Mouse (Mus musculus) forebrain, embryonic 12.5 days (tissue): Measurements from ENCODE around the gene Phactr1. TPM values are rescaled to one million over a fixed set of nuclear protein-coding genes. Genes with fewer than 3 reads are reported as not detected.

Source experiments
- ATAC-seq: fragments of 200-750 bp; cut with Nextera tagmentation; 2 replicates; pipeline ENCODE4 v1.8.0; 2017; ENCODE audit warnings: moderate TSS enrichment; ENCODE audit not compliant: low FRiP score
- H3K27ac ChIP-seq: fragments of 300-500 bp; sonication (generic); 2 replicates; pipeline ENCODE4 v1.5.1; 2016; ENCODE audit warnings: mild to moderate bottlenecking
- H3K27me3 ChIP-seq: fragments of 300-500 bp; sonication (generic); 2 replicates; pipeline ENCODE4 v1.6.1; 2016; ENCODE audit warnings: mild to moderate bottlenecking
- H3K36me3 ChIP-seq: fragments of 300-500 bp; sonication (generic); replicated peaks from 2 replicates; pipeline ENCODE4 v1.6.1; 2016; ENCODE audit warnings: mild to moderate bottlenecking
- H3K4me1 ChIP-seq: fragments of 300-500 bp; sonication (generic); 2 replicates; pipeline ENCODE4 v1.6.1; 2016
- H3K4me2 ChIP-seq: fragments of 300-500 bp; sonication (generic); 2 replicates; pipeline ENCODE4 v1.6.1; 2016; ENCODE audit warnings: mild to moderate bottlenecking, moderate library complexity
- H3K4me3 ChIP-seq: fragments of 300-500 bp; sonication (generic); replicated peaks from 2 replicates; pipeline ENCODE4 v1.5.1; 2016; ENCODE audit warnings: mild to moderate bottlenecking
- H3K9ac ChIP-seq: fragments of 300-500 bp; sonication (generic); 2 replicates; pipeline ENCODE4 v1.6.1; 2016; ENCODE audit warnings: mild to moderate bottlenecking
- H3K9me3 ChIP-seq: fragments of 300-500 bp; sonication (generic); 2 replicates; pipeline ENCODE4 v1.6.1; 2016
- WGBS: fragments of 180-500 bp; shearing (Covaris S2); methylation state at CpG from one replicate; pipeline ENCODE4 v1.1.7; 2016; 5-methylcytosine and 5-hydroxymethylcytosine counted together
- polyA plus RNA-seq: library from polyadenylated mRNA; unstranded; fragments of >200 nt; fragmentation: Nextera tagmentation; extraction: Ambion mirVana; gene quantifications from 2 replicates; pipeline ENCODE4 v1.2.1, GENCODE M21; 2016

Gene Phactr1
- polyA plus RNA-seq, 1 experiment from 2014 or later: 17.4 TPM

- H3K9me3 ChIP-seq: no peaks in the 10 kb centered on the region
- 58% methylated on average over 17 of the region's 17 CpGs for WGBS
- H3K4me3 ChIP-seq: no peak overlapping the region
- H3K27me3 ChIP-seq: no peaks in the 10 kb centered on the region
- H3K4me1 ChIP-seq: peaks cover 9% of the 10 kb centered on the region
- no peaks in the 10 kb centered on the region for H3K36me3 ChIP-seq
- no peak overlapping the region for H3K9ac ChIP-seq
- no peak overlapping the region for H3K4me2 ChIP-seq
- no peak for ATAC-seq
- H3K27ac ChIP-seq: no peak overlapping the region
Observed at GRCm38 (mm10) chr13:43123895-43124682, 443.7 kb downstream of the Phactr1 start.

- no peak overlapping the region for H3K27ac ChIP-seq
- ATAC-seq: no peak
- no peaks in the 10 kb centered on the region for H3K36me3 ChIP-seq
- WGBS: 37% methylated on average over 4 of the region's 4 CpGs
- H3K27me3 ChIP-seq: no peaks in the 10 kb centered on the region
- H3K4me1 ChIP-seq: peaks cover 9% of the 10 kb centered on the region
- H3K9me3 ChIP-seq: no peaks in the 10 kb centered on the region
- H3K9ac ChIP-seq: no peak overlapping the region
- no peak overlapping the region for H3K4me3 ChIP-seq
- H3K4me2 ChIP-seq: no peak overlapping the region
Observed at GRCm38 (mm10) chr13:43124683-43125074, 444.3 kb downstream of the Phactr1 start.

DNA sequence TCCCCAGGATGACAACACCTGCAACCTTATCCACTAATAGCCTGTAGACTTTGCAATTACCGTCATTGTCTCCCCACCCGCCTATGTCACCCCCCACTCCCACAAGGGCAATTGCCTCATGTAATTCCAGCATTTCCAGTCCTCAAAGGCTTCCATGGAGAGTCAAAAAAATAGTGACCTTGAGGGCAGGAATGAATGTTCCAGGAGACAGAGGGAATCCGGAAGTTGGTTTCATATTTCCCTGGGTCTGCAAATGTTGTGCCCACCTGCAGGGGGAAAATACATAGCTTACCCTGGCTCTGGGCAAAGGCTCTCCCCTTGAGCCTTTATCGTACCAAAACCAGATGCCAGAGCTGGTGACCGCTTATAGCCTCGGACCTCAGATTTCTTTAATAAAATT lies 449.7 kb downstream of the Phactr1 start:
- Histone ChIP-seq H3K9me3 (no peaks in the 10 kb centered on the region), H3K9ac (no peak overlapping the region), H3K36me3 (no peaks in the 10 kb centered on the region), H3K27ac (no peak overlapping the region), H3K4me2 (no peak overlapping the region), H3K4me3 (no peak overlapping the region), H3K27me3 (no peaks in the 10 kb centered on the region), H3K4me1 (no peaks in the 10 kb centered on the region)
- ATAC-seq: no peak
- WGBS: 78% methylated on average over 6 of the region's 6 CpGs

DNA sequence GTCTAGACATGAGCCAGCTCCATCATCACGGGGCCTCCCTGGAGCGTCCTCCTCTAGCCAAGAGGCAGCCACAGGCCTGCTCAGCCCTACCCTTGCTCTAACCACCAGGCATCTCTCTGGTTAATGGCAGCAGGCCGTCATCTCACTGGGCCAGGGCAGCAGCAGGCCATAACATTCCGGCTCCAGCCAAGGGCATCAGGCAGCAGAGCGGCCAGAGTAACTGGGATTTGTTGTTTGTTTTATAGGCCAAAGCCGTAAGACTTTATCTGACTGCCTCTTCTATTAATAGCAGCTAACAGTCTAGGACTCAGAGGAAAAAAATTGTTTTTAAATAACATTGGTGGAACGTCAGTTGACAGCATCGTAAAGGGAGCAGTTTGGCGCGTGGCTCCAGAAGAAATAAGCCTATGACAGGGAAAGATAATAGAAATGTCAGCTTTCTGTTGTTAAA lies 451.3 kb downstream of the Phactr1 start:
- Histone ChIP-seq H3K27me3 (no peaks in the 10 kb centered on the region), H3K27ac (no peak overlapping the region), H3K36me3 (no peaks in the 10 kb centered on the region), H3K4me2 (no peak overlapping the region), H3K9ac (no peak overlapping the region), H3K4me3 (no peak overlapping the region), H3K9me3 (no peaks in the 10 kb centered on the region), H3K4me1 (no peaks in the 10 kb centered on the region)
- ATAC-seq: no peak
- WGBS: 85% methylated on average over 10 of the region's 10 CpGs

- no peaks in the 10 kb centered on the region for H3K27me3 ChIP-seq
- no peaks in the 10 kb centered on the region for H3K4me1 ChIP-seq
- no peak overlapping the region for H3K4me3 ChIP-seq
- 72% methylated on average over 9 of the region's 9 CpGs for WGBS
- H3K4me2 ChIP-seq: no peak overlapping the region
- ATAC-seq: no peak
- H3K9me3 ChIP-seq: no peaks in the 10 kb centered on the region
- H3K36me3 ChIP-seq: no peaks in the 10 kb centered on the region
- H3K9ac ChIP-seq: no peak overlapping the region
- no peak overlapping the region for H3K27ac ChIP-seq
Observed at GRCm38 (mm10) chr13:43132859-43133258, 452.4 kb downstream of the Phactr1 start.

- no peaks in the 10 kb centered on the region for H3K9me3 ChIP-seq
- 78% methylated on average over 7 of the region's 7 CpGs for WGBS
- no peaks in the 10 kb centered on the region for H3K4me1 ChIP-seq
- H3K27ac ChIP-seq: no peak overlapping the region
- no peak overlapping the region for H3K4me2 ChIP-seq
- no peak overlapping the region for H3K9ac ChIP-seq
- no peak for ATAC-seq
- no peak overlapping the region for H3K4me3 ChIP-seq
- H3K36me3 ChIP-seq: no peaks in the 10 kb centered on the region
- H3K27me3 ChIP-seq: no peaks in the 10 kb centered on the region
Observed at GRCm38 (mm10) chr13:43133400-43133799, 453.0 kb downstream of the Phactr1 start.

- Histone ChIP-seq H3K4me3 (no peak overlapping the region), H3K36me3 (no peaks in the 10 kb centered on the region), H3K9ac (no peak overlapping the region), H3K27ac (no peak overlapping the region), H3K4me2 (no peak overlapping the region), H3K9me3 (no peaks in the 10 kb centered on the region), H3K4me1 (no peaks in the 10 kb centered on the region), H3K27me3 (no peaks in the 10 kb centered on the region)
- no peak for ATAC-seq
- 75% methylated on average over 4 of the region's 4 CpGs for WGBS
Observed at GRCm38 (mm10) chr13:43134468-43134867, 454.0 kb downstream of the Phactr1 start.

DNA sequence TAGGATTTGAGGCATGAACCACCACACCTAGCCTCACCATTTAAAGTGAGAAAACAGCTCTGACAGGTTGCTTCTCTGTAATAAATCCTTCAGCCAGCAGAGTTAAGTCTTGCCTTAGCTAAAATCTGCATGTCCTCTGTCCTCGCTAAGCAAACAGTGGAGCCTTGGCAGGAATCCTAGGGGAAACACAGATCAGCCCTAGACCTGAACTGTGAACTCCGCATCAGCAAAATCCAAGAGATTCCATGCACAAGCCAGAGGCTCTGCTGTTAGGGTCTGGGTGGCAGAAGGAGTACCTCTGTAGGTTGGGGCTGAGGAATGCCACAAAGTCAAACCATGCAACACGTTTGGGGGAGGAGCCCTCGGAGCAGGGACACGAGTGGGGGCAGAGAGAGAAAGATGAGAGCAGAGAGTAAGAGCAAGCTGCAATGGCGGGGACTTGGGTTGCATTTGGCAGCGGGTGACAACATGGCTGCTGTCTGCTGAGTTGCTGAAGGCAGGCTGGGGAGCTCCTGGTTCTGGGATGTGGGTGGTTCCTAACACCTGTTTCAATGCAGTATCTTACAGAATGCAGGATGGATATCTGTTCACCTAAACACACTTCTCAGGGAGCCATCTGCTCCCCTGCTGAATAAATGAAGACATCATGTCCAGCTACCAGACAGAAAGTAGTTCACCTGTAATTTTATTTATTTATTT lies 464.4 kb downstream of the Phactr1 start:
- Histone ChIP-seq H3K9me3 (no peaks in the 10 kb centered on the region), H3K4me1 (no peaks in the 10 kb centered on the region), H3K27me3 (no peaks in the 10 kb centered on the region), H3K36me3 (no peaks in the 10 kb centered on the region; the same call in 1 of the 2 replicates), H3K4me2 (no peak overlapping the region), H3K27ac (no peak overlapping the region), H3K9ac (no peak overlapping the region), H3K4me3 (no peak overlapping the region)
- ATAC-seq: no peak
- 83% methylated on average over 7 of the region's 7 CpGs for WGBS

GRCm38 (mm10) chr13:43146515-43147258 lies 466.3 kb downstream of the Phactr1 start:
- Histone ChIP-seq H3K27me3 (no peaks in the 10 kb centered on the region), H3K9me3 (no peaks in the 10 kb centered on the region), H3K4me1 (no peaks in the 10 kb centered on the region), H3K36me3 (peaks cover 13% of the 10 kb centered on the region), H3K27ac (no peak overlapping the region), H3K9ac (no peak overlapping the region), H3K4me2 (no peak overlapping the region), H3K4me3 (no peak overlapping the region)
- 79% methylated on average over 8 of the region's 8 CpGs for WGBS
- no peak for ATAC-seq

DNA sequence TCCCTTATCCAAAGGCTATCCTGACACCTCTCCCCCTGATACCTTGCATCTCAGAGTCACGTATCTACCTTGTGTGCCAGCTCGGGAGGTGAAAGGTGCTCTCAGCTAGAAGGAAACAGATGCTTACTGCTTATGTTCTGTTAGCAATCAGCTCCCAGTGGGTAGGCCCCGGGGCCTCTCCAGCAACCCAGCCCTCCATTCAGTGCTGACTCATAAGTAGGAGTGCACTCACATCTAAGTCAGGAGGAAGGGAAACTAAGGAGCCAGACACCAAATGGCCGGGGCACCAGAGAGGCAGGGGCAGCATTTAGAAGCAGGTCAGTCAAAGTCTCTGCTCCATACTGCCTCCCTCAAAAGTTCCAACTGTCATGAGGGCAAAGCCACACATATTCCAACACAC lies 468.3 kb downstream of the Phactr1 start:
- H3K27ac ChIP-seq: no peak overlapping the region

DNA sequence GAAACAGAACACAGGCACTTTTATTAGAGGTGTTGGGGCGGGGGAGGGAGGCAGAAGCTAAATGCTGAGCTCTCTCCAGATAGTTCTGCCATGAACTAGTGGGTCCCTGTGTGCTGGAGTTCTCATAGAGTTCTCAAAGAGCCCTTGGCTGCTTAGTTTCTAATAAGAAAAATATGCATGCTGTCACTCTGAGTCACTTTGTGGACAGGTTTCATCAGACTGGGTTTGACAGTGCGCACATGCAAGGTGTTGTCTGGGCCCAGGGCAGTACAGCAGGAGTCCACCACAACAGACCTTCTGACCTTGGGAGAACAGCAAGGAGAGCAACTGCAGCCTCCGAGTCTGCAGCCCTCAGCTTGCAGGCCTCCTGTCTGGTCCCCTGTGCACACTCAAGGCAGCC lies 469.2 kb downstream of the Phactr1 start:
- 84% methylated on average over 3 of the region's 3 CpGs for WGBS
- Histone ChIP-seq H3K27ac (no peak overlapping the region), H3K36me3 (peaks cover 34% of the 10 kb centered on the region), H3K9me3 (no peaks in the 10 kb centered on the region), H3K4me2 (no peak overlapping the region), H3K9ac (no peak overlapping the region), H3K27me3 (no peaks in the 10 kb centered on the region), H3K4me1 (no peaks in the 10 kb centered on the region), H3K4me3 (no peak overlapping the region)
- no peak for ATAC-seq

More for the DNA sequence above, 468.3 kb downstream of the Phactr1 start:
- Histone ChIP-seq H3K4me1 (no peaks in the 10 kb centered on the region), H3K27me3 (no peaks in the 10 kb centered on the region), H3K36me3 (peaks cover 29% of the 10 kb centered on the region), H3K4me3 (no peak overlapping the region), H3K4me2 (no peak overlapping the region), H3K9ac (no peak overlapping the region), H3K9me3 (no peaks in the 10 kb centered on the region)
- no peak for ATAC-seq
- WGBS: 78% methylated on average over 4 of the region's 4 CpGs

GRCm38 (mm10) chr13:43152005-43152520 lies 471.6 kb downstream of the Phactr1 start:
- no peak overlapping the region for H3K9ac ChIP-seq
- peaks cover 41% of the 10 kb centered on the region for H3K36me3 ChIP-seq
- no peaks in the 10 kb centered on the region for H3K9me3 ChIP-seq
- no peaks in the 10 kb centered on the region for H3K27me3 ChIP-seq
- 89% methylated on average over 14 of the region's 14 CpGs for WGBS
- ATAC-seq: no peak
- H3K27ac ChIP-seq: no peak overlapping the region
- no peak overlapping the region for H3K4me3 ChIP-seq
- no peak overlapping the region for H3K4me2 ChIP-seq
- no peaks in the 10 kb centered on the region; the same call in 1 of the 2 replicates for H3K4me1 ChIP-seq
